Mouse (Mus musculus) liver, embryonic 15.5 days (tissue): Measurements from ENCODE around the gene Adat2. TPM values are rescaled to one million over a fixed set of nuclear protein-coding genes. Genes with fewer than 3 reads are reported as not detected.

Experiments
- ATAC-seq: fragments of 200-750 bp; cut with Nextera tagmentation; 2 replicates; pipeline ENCODE4 v1.8.0; 2017; ENCODE audit warnings: moderate number of reproducible peaks, mild to moderate bottlenecking, moderate library complexity; ENCODE audit not compliant: insufficient read depth
- H3K27ac ChIP-seq: fragments of 300-500 bp; sonication (generic); replicated peaks from 2 replicates; pipeline ENCODE4 v1.5.1; 2015; ENCODE audit warnings: mild to moderate bottlenecking, inconsistent platforms
- H3K27me3 ChIP-seq: fragments of 300-500 bp; sonication (generic); 2 replicates; pipeline ENCODE4 v1.6.1; 2015; ENCODE audit warnings: mild to moderate bottlenecking, inconsistent platforms
- H3K36me3 ChIP-seq: fragments of 300-500 bp; sonication (generic); replicated peaks from 2 replicates; pipeline ENCODE4 v1.6.1; 2015; ENCODE audit warnings: moderate library complexity, mild to moderate bottlenecking, inconsistent platforms
- H3K4me1 ChIP-seq: fragments of 300-500 bp; sonication (generic); replicated peaks from 2 replicates; pipeline ENCODE4 v1.6.1; 2015; ENCODE audit warnings: inconsistent platforms
- H3K4me2 ChIP-seq: fragments of 300-500 bp; sonication (generic); 2 replicates; pipeline ENCODE4 v1.6.1; 2015; ENCODE audit warnings: moderate library complexity, mild to moderate bottlenecking, inconsistent platforms
- H3K4me3 ChIP-seq: fragments of 300-500 bp; sonication (generic); replicated peaks from 2 replicates; pipeline ENCODE4 v1.5.1; 2015; ENCODE audit warnings: mild to moderate bottlenecking, inconsistent platforms
- H3K9ac ChIP-seq: fragments of 300-500 bp; sonication (generic); 2 replicates; pipeline ENCODE4 v1.6.1; 2015; ENCODE audit warnings: moderate library complexity, mild to moderate bottlenecking, inconsistent platforms
- H3K9me3 ChIP-seq: fragments of 300-500 bp; sonication (generic); replicated peaks from 2 replicates; pipeline ENCODE4 v1.6.1; 2016; ENCODE audit warnings: inconsistent platforms
- WGBS: fragments of 180-500 bp; shearing (Covaris S2); methylation state at CpG from one replicate; pipeline ENCODE4 v1.1.7; 2015; ENCODE audit warnings: mixed read lengths; ENCODE audit not compliant: insufficient replicate concordance; 5-methylcytosine and 5-hydroxymethylcytosine counted together
- polyA plus RNA-seq: library from polyadenylated mRNA; unstranded; fragments of >200 nt; fragmentation: Nextera tagmentation; extraction: Ambion mirVana; gene quantifications from 2 replicates; pipeline ENCODE4 v1.2.1, GENCODE M21; 2015

Adat2 gene
- polyA plus RNA-seq, 1 experiment from 2014 or later = 2.0 TPM

GRCm38 (mm10) chr10:13596073-13596472, 43.4 kb downstream of the Adat2 start:
- no peak overlapping the region for H3K4me2 ChIP-seq
- H3K27ac ChIP-seq = no peak overlapping the region
- H3K4me1 ChIP-seq = no peaks in the 10 kb centered on the region
- no peaks in the 10 kb centered on the region for H3K9me3 ChIP-seq
- H3K27me3 ChIP-seq = no peaks in the 10 kb centered on the region
- no peak overlapping the region for H3K4me3 ChIP-seq
- WGBS = 33% methylated on average over 3 of the region's 3 CpGs
- H3K36me3 ChIP-seq = no peaks in the 10 kb centered on the region
- H3K9ac ChIP-seq = no peak overlapping the region
- ATAC-seq = no peak

- Histone ChIP-seq H3K9me3 (no peaks in the 10 kb centered on the region), H3K27ac (no peak overlapping the region), H3K36me3 (no peaks in the 10 kb centered on the region), H3K4me2 (no peak overlapping the region), H3K9ac (no peak overlapping the region), H3K4me1 (no peaks in the 10 kb centered on the region), H3K27me3 (no peaks in the 10 kb centered on the region), H3K4me3 (no peak overlapping the region)
- WGBS = 71% methylated on average over 9 of the region's 9 CpGs
- no peak for ATAC-seq
These were observed 44.2 kb downstream of the Adat2 start for GRCm38 (mm10) chr10:13596866-13597265.

- no peaks in the 10 kb centered on the region for H3K4me1 ChIP-seq
- no peaks in the 10 kb centered on the region for H3K27me3 ChIP-seq
- no peak overlapping the region for H3K4me2 ChIP-seq
- H3K9ac ChIP-seq = no peak overlapping the region
- WGBS = 72% methylated on average over 8 of the region's 8 CpGs
- no peak overlapping the region for H3K27ac ChIP-seq
- ATAC-seq = no peak
- H3K4me3 ChIP-seq = no peak overlapping the region
- no peaks in the 10 kb centered on the region for H3K36me3 ChIP-seq
- no peaks in the 10 kb centered on the region for H3K9me3 ChIP-seq
These were observed 44.8 kb downstream of the Adat2 start for GRCm38 (mm10) chr10:13597491-13597890.

DNA sequence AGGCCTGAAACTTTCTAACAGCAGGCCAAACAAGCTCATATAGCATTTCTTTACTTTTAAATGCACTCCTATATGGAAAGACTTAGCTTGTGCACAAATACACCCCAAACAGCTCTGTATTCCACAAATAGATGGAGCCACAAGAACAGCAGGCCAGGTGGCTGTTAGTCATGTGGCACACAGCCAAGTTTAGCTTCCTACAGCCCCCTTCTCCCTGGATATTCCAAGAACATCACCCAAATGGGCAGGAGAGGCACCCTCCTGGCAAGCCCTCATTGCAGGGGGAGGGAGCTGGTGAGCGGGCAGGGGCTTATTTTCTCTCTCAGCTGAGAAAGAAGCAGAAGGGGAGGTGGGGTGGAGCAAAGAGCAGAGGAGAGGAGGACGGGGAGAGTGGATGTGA, 48.2 kb downstream of the Adat2 start:
- Histone ChIP-seq H3K4me2 (no peak overlapping the region), H3K9ac (no peak overlapping the region), H3K4me3 (no peak overlapping the region), H3K4me1 (no peaks in the 10 kb centered on the region), H3K9me3 (no peaks in the 10 kb centered on the region), H3K27ac (no peak overlapping the region), H3K27me3 (no peaks in the 10 kb centered on the region), H3K36me3 (no peaks in the 10 kb centered on the region)
- 40% methylated on average over 2 of the region's 2 CpGs for WGBS
- ATAC-seq = no peak

Other genes with a start within 250 kb of the Adat2 start
- 4.6 and 4.7 TPM in 2 replicates for gene Phactr2, start 78.5 kb upstream of the Adat2 start, polyA plus RNA-seq
- 51.7 and 57.3 TPM in 2 replicates for gene Fuca2, start 53.4 kb upstream of the Adat2 start, polyA plus RNA-seq
- 8.4 and 8.9 TPM in 2 replicates for gene Pex3, start 248 bp downstream of the Adat2 start, polyA plus RNA-seq